Mouse (Mus musculus) E14TG2a.4 (cell line): Measurements from ENCODE around the gene Bmp2.

Experiments
- CTCF ChIP-seq: conservative IDR thresholded peaks from 2 replicates; pipeline ENCODE4 v1.5.1; 2014; ENCODE audit warnings: low read length
- NANOG ChIP-seq: IDR thresholded peaks from 2 replicates; pipeline ENCODE4 v1.6.1; 2014; ENCODE audit warnings: borderline replicate concordance, low read length, mixed read lengths
- POU5F1 ChIP-seq: IDR thresholded peaks from 2 replicates; pipeline ENCODE4 v1.6.1; 2014; ENCODE audit warnings: low read length, borderline replicate concordance

GRCm38 (mm10) chr2:133535481-133535880 lies 16.5 kb upstream of the Bmp2 start:
- no peak for TF ChIP-seq CTCF
- TF ChIP-seq POU5F1 = no peak
- TF ChIP-seq NANOG = no peak
